Mouse (Mus musculus) ES-E14 (cell line): ENCODE results near the gene Stk38l.

Experiments
- CHD2 ChIP-seq: IDR thresholded peaks from 2 replicates; pipeline ENCODE4 v1.6.1; 2014; ENCODE audit warnings: mild to moderate bottlenecking, low read depth, low read length, inconsistent platforms
- HCFC1 ChIP-seq: IDR thresholded peaks from 2 replicates; pipeline ENCODE4 v1.6.1; 2012; ENCODE audit warnings: low read length, inconsistent platforms, borderline replicate concordance; ENCODE audit not compliant: insufficient read depth
- MAFK ChIP-seq: IDR thresholded peaks from 2 replicates; pipeline ENCODE4 v1.6.1; 2014; ENCODE audit warnings: mild to moderate bottlenecking, low read depth, low read length, inconsistent platforms; ENCODE audit not compliant: insufficient read depth
- ZC3H11A ChIP-seq: IDR thresholded peaks from 2 replicates; pipeline ENCODE4 v1.6.1; 2012; ENCODE audit warnings: low read depth, mild to moderate bottlenecking, inconsistent platforms, low read length, borderline replicate concordance

DNA sequence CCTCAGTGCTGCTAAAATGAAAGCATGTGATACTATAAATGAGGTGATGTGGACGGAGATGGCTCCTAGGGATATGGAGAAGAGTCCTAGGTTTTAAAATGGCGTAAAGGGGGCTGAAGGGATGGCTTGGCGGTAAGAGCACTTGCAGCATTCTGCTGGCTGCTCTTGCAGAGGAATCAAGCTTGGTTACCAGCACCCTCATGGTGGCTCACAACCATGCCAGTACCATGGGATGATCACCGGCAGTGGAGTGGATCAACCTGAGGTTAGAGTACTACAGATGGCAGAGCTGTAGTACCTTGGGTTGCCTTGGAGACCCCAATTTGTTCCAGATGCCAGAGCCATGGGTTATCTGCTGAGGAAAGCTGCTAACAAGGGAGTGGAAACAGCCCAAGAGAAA, 26.4 kb upstream of the Stk38l start:
- TF ChIP-seq ZC3H11A = no peak
- no peak for TF ChIP-seq CHD2
- TF ChIP-seq MAFK = no peak
- no peak for TF ChIP-seq HCFC1
